Mouse (Mus musculus) spleen, adult 2 months (tissue): ENCODE results near the gene Alox12. TPM values are rescaled to one million over a fixed set of nuclear protein-coding genes. Genes with fewer than 3 reads are reported as not detected.

Experiments
- DNase-seq, 2 experiments: peaks; one replicate each; pipeline versions ENCODE4 v3.0.0 to v3.0.0-alpha.2; 2012 to 2021; ENCODE audit warnings: low spot score in 2 of 2, low read depth in 1 of 2
- H3K27ac ChIP-seq: fragments of 200-500 bp; 2 replicates; pipeline ENCODE4 v1.5.1; 2012; ENCODE audit warnings: low read length, inconsistent platforms; ENCODE audit not compliant: insufficient read depth
- H3K27me3 ChIP-seq: fragments of 200-500 bp; 2 replicates; pipeline ENCODE4 v1.6.1; 2012; ENCODE audit warnings: mild to moderate bottlenecking, moderate library complexity, low read length, inconsistent platforms; ENCODE audit not compliant: control insufficient read depth, insufficient read depth
- H3K36me3 ChIP-seq: fragments of 200-500 bp; 2 replicates; pipeline ENCODE4 v1.6.1; 2012; ENCODE audit warnings: mild to moderate bottlenecking, low read length, inconsistent platforms; ENCODE audit not compliant: control insufficient read depth, insufficient read depth
- H3K4me1 ChIP-seq: fragments of 200-500 bp; 2 replicates; pipeline ENCODE4 v1.6.1; 2011; ENCODE audit warnings: inconsistent platforms; ENCODE audit not compliant: control insufficient read depth, insufficient read depth, insufficient read length
- H3K4me3 ChIP-seq: fragments of 200-500 bp; 2 replicates; pipeline ENCODE4 v1.5.1; 2011; ENCODE audit warnings: mild to moderate bottlenecking, inconsistent platforms; ENCODE audit not compliant: insufficient read depth, insufficient read length; ENCODE audit errors: extremely low read depth
- CTCF ChIP-seq: fragments of 200-500 bp; IDR thresholded peaks from 2 replicates; pipeline ENCODE4 v1.5.1; 2011; ENCODE audit warnings: mild to moderate bottlenecking, inconsistent platforms; ENCODE audit not compliant: insufficient read depth, insufficient read length, insufficient replicate concordance; ENCODE audit errors: extremely low read depth
- POLR2A ChIP-seq: fragments of 200-500 bp; IDR thresholded peaks from 2 replicates; pipeline ENCODE4 v1.6.1; 2011; ENCODE audit warnings: low read depth, low read length, inconsistent platforms
- WGBS: fragments of 180-500 bp; shearing (Covaris S2); methylation state at CpG from one replicate; pipeline ENCODE4 v1.1.7; 2018; 5-methylcytosine and 5-hydroxymethylcytosine counted together
- polyA plus RNA-seq: library from polyadenylated mRNA; depleted of rRNA; stranded (reverse); fragments of >200 nt; gene quantifications from 2 replicates; pipeline ENCODE4 v1.2.3, GENCODE M21; 2012

Alox12 gene
- polyA plus RNA-seq, 1 experiment: 21.4 TPM

DNA sequence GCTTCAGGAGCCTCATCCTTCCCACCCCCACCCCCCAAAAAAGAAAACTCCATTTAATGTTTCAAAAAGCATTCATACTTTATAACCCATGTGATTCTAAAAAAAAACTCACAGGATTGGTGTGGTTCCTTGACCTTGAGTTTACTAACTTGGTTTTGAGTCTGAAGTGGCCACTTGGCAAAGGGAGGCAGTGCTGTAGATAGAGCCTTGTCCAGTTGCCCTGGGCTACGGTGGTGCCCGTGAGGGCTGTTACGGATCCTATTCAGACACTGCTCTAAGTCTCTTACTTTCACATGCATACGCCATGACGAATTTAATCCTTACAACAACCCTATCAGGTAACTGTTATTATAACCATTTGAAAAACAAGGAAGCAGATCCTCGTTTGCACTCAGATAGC, 43.2 kb downstream of the Alox12 start:
- Histone ChIP-seq H3K4me1 (peaks cover 11% of the 10 kb centered on the region; the same call in 1 of the 2 replicates), H3K27me3 (peaks cover 18% of the 10 kb centered on the region), H3K36me3 (no peaks in the 10 kb centered on the region), H3K27ac (no peak overlapping the region), H3K4me3 (no peak overlapping the region)
- TF ChIP-seq CTCF: no peak
- no peak for TF ChIP-seq POLR2A
- 94% methylated on average over 6 of the region's 6 CpGs for WGBS
- DNase-seq: no peak

- no peak overlapping the region for H3K4me3 ChIP-seq
- peaks cover 18% of the 10 kb centered on the region for H3K27me3 ChIP-seq
- no peak for DNase-seq
- no peaks in the 10 kb centered on the region for H3K36me3 ChIP-seq
- no peak overlapping the region for H3K27ac ChIP-seq
- TF ChIP-seq CTCF (no peak), POLR2A (no peak)
- 91% methylated on average over 2 of the region's 2 CpGs for WGBS
- H3K4me1 ChIP-seq: peaks cover 11% of the 10 kb centered on the region; the same call in 1 of the 2 replicates
Measured at GRCm38 (mm10) chr11:70210681-70211080, 44.5 kb downstream of the Alox12 start.

GRCm38 (mm10) chr11:70208778-70209388, 46.3 kb downstream of the Alox12 start:
- TF ChIP-seq CTCF: no peak
- no peak for TF ChIP-seq POLR2A
- no peak for DNase-seq
- Histone ChIP-seq H3K27me3 (peaks cover 5% of the 10 kb centered on the region), H3K36me3 (no peaks in the 10 kb centered on the region), H3K27ac (no peak overlapping the region), H3K4me1 (peaks cover 3% of the 10 kb centered on the region; the same call in 1 of the 2 replicates), H3K4me3 (no peak overlapping the region)
- 74% methylated on average over 5 of the region's 5 CpGs for WGBS

DNA sequence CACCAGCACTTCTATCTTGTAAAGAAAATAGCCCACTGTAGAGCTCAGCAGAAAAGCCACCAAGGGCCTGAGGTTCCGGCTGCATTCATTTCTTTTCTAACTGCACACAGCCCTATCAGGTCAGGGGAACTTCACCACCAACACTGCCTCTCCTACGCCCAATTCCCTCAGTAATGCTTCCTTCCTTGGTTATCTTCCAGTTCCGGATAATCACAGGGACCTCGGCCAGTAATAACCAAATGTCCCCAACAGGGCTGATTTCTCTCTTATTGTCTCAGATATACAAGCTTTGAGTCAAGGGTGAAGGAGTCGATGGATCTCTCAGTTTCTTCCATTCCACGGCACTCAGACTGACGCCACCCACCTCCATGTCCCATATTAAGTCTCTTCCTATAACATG, 47.9 kb downstream of the Alox12 start:
- no peak for TF ChIP-seq POLR2A
- TF ChIP-seq CTCF: no peak
- WGBS: 84% methylated on average over 7 of the region's 7 CpGs
- Histone ChIP-seq H3K4me3 (no peak overlapping the region), H3K27me3 (no peaks in the 10 kb centered on the region), H3K27ac (no peak overlapping the region), H3K36me3 (no peaks in the 10 kb centered on the region), H3K4me1 (no peaks in the 10 kb centered on the region)
- DNase-seq: no peak

- H3K4me3 ChIP-seq: no peak overlapping the region
- no peaks in the 10 kb centered on the region for H3K36me3 ChIP-seq
- TF ChIP-seq POLR2A: no peak
- no peak for TF ChIP-seq CTCF
- no peaks in the 10 kb centered on the region for H3K27me3 ChIP-seq
- no peaks in the 10 kb centered on the region for H3K4me1 ChIP-seq
- no peak for DNase-seq
- no peak overlapping the region for H3K27ac ChIP-seq
- WGBS: 59% methylated on average over 2 of the region's 2 CpGs
Measured at GRCm38 (mm10) chr11:70206801-70207200, 48.4 kb downstream of the Alox12 start.

DNA sequence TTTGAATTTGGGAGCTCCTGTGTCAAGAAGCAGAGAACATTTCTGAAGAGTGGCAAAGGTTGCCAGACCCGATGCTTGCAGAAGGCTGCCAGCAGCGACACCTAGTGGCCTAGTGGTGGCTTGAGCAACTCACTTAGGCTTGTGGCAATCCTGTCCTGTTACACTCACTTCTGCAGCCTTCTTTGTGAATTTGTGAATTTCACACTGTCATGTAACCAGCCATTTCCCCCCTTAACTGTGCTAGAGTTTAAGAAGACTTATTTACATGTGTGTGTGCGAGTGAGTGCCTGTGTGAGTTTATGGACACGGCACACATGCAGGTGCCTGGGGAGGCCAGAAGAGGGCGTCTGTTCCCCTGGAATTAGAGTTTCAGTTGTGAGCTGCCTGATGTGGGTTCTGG, 53.5 kb downstream of the Alox12 start:
- 55% methylated on average over 5 of the region's 5 CpGs for WGBS
- Histone ChIP-seq H3K4me1 (no peaks in the 10 kb centered on the region), H3K36me3 (no peaks in the 10 kb centered on the region), H3K27me3 (no peaks in the 10 kb centered on the region), H3K27ac (no peak overlapping the region), H3K4me3 (no peak overlapping the region)
- TF ChIP-seq CTCF: peak; percentile 92
- TF ChIP-seq POLR2A: no peak
- DNase-seq: peak; percentile 31 to 69

DNA sequence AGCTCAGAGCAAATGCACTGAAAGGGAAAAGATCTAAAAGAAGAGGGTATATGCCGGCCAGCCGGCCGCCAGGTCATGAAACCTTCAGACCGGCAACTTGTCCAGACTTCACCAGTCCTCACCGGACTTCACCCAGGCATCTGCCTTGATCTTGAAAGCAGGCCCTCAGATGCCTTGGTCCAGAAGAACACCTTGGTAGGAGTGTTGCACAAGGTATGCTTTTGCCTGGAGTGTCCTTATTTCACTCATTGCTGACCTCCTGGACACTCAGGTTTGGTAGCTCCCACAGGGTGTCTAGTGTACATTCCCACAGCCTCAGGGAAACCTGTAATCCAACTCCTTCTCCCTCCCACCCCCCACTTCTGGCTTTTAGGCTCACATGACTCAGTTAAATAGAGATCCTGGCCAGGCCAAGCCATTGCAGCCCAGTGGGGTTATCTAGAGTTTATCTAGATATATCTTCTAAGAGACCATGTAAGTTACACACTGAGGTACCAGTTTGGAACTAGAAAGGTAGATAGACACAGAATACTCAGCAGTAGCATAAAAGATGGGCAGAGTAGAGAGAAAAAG, 55.0 kb downstream of the Alox12 start:
- DNase-seq: no peak
- Histone ChIP-seq H3K36me3 (no peaks in the 10 kb centered on the region), H3K4me1 (no peaks in the 10 kb centered on the region), H3K27ac (no peak overlapping the region), H3K27me3 (no peaks in the 10 kb centered on the region), H3K4me3 (no peak overlapping the region)
- 84% methylated on average over 5 of the region's 5 CpGs for WGBS
- TF ChIP-seq POLR2A (no peak), CTCF (no peak)
